Mouse (Mus musculus): ENCODE data around the gene Itpka. TPM values are rescaled to one million over a fixed set of nuclear protein-coding genes. Genes with fewer than 3 reads are reported as not detected.

Itpka gene
- polyA plus RNA-seq, 1 experiment from 2014 or later: 1.4 TPM

- peak within 1 kb of the TSS; percentile 81 for H3K4me3 ChIP-seq
- 13% methylated on average over 9 of the region's 9 CpGs for WGBS
Observed at GRCm38 (mm10) chr2:119760251-119760650, 18.1 kb downstream of the Itpka start, which contains the start of gene Ltk. Ltk (minus strand) TSS chr2:119760431.

GRCm38 (mm10) chr2:119762276-119762675, 20.1 kb downstream of the Itpka start:
- H3K36me3 ChIP-seq: peaks cover 41% of the 10 kb centered on the region
- 84% methylated on average over 1 of the region's 1 CpGs for WGBS
- DNase-seq (ENCODE audit: low spot score): no peak
- no peak overlapping the region for H3K27ac ChIP-seq (replicated peaks)
- H3K9me3 ChIP-seq (replicated peaks): no peaks in the 10 kb centered on the region
- H3K4me1 ChIP-seq: peaks cover 18% of the 10 kb centered on the region
- H3K4me3 ChIP-seq: no peak overlapping the region
- H3K27me3 ChIP-seq (ENCODE audit: low read depth, poor library complexity, severe bottlenecking): peaks cover 49% of the 10 kb centered on the region

More at GRCm38 (mm10) chr2:119760251-119760650, 18.1 kb downstream of the Itpka start, which contains the start of gene Ltk:
- Histone ChIP-seq H3K36me3 (peaks cover 22% of the 10 kb centered on the region), H3K27ac (replicated peaks) (no peak within 1 kb of the TSS), H3K4me1 (peaks cover 18% of the 10 kb centered on the region), H3K27me3 (ENCODE audit: low read depth, poor library complexity, severe bottlenecking) (peaks cover 69% of the 10 kb centered on the region), H3K9me3 (replicated peaks) (no peaks in the 10 kb centered on the region)
- DNase-seq (ENCODE audit: low spot score): no peak

DNA sequence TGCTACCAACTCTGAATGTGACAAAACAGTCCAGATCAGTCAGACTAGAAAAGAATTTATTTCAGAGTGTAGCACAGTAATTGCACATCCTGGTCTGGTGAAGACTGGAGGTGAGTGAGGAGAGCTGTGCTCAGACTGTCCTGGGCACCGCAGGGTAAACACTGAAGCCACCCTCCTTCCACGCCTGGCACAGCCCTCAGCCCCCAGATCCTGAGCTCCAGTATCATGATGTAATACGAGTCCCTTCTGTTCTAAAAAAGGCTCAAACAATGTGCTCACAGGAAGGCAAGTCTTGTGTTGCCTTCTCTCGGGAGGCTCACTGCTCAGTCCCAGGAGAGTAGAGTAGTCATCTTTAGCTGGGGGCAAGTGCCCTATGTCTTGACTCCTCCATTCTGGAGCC, 21.8 kb downstream of the Itpka start:
- H3K27me3 ChIP-seq (ENCODE audit: low read depth, poor library complexity, severe bottlenecking): peaks cover 33% of the 10 kb centered on the region
- H3K9me3 ChIP-seq (replicated peaks): no peaks in the 10 kb centered on the region
- H3K36me3 ChIP-seq: peaks cover 55% of the 10 kb centered on the region
- H3K4me1 ChIP-seq: peaks cover 3% of the 10 kb centered on the region; the same call in 1 of the 2 replicates
- no peak overlapping the region for H3K27ac ChIP-seq (replicated peaks)
- no peak overlapping the region for H3K4me3 ChIP-seq
- WGBS: 78% methylated on average over 4 of the region's 4 CpGs
- DNase-seq (ENCODE audit: low spot score): no peak

GRCm38 (mm10) chr2:119767246-119767645, 25.1 kb downstream of the Itpka start:
- no peak for DNase-seq (ENCODE audit: low spot score)
- no peaks in the 10 kb centered on the region for H3K9me3 ChIP-seq (replicated peaks)
- H3K36me3 ChIP-seq: peaks cover 88% of the 10 kb centered on the region

GRCm38 (mm10) chr2:119787206-119787883, 45.2 kb downstream of the Itpka start, which contains the start of gene Rpap1:
Rpap1 (minus strand) TSS chr2:119787537.
- Histone ChIP-seq H3K4me1 (peaks cover 15% of the 10 kb centered on the region), H3K27ac (replicated peaks) (peak within 1 kb of the TSS; percentile 92), H3K36me3 (peaks cover 31% of the 10 kb centered on the region), H3K4me3 (peak within 1 kb of the TSS; percentile 76), H3K9me3 (replicated peaks) (0 out of 2 replicates have a peak, but pooled peaks cover 2% of the 10 kb centered on the region), H3K27me3 (ENCODE audit: low read depth, poor library complexity, severe bottlenecking) (peaks cover 7% of the 10 kb centered on the region; the same call in 1 of the 2 replicates)
- WGBS: under 1% methylated on average over 44 of the region's 44 CpGs
- peak; percentile 90 for DNase-seq (ENCODE audit: low spot score)

More at GRCm38 (mm10) chr2:119767246-119767645, 25.1 kb downstream of the Itpka start:
- 95% methylated on average over 6 of the region's 6 CpGs for WGBS
- H3K4me3 ChIP-seq: no peak overlapping the region
- no peaks in the 10 kb centered on the region for H3K4me1 ChIP-seq
- peaks cover under 1% of the 10 kb centered on the region; the same call in 1 of the 2 replicates for H3K27me3 ChIP-seq (ENCODE audit: low read depth, poor library complexity, severe bottlenecking)
- no peak overlapping the region for H3K27ac ChIP-seq (replicated peaks)

DNA sequence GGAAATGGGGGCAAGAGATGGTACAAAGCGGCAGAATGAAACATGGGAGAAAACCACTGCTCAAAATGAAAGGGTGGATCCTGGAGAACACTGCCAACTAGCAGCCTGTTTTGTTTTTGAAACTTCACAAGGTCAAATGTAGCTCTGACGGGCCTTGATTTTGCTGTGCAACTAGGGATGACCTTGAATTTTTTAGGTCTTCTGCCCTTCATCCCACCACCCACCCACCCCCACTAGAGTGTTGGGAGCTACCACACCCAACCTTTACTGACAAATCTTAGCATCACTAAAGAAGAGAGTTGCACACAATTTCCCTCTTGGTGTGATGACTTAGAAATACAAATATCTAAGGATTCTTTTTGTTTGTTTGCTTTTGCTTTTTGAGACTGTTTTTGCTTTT, 47.9 kb downstream of the Itpka start:
- H3K36me3 ChIP-seq: peaks cover 6% of the 10 kb centered on the region
- H3K27me3 ChIP-seq (ENCODE audit: low read depth, poor library complexity, severe bottlenecking): peaks cover 7% of the 10 kb centered on the region; the same call in 1 of the 2 replicates
- no peak overlapping the region for H3K27ac ChIP-seq (replicated peaks)
- H3K4me3 ChIP-seq: no peak overlapping the region
- H3K9me3 ChIP-seq (replicated peaks): no peaks in the 10 kb centered on the region
- H3K4me1 ChIP-seq: peaks cover 15% of the 10 kb centered on the region
- DNase-seq (ENCODE audit: low spot score): no peak
- 84% methylated on average over 2 of the region's 2 CpGs for WGBS

DNA sequence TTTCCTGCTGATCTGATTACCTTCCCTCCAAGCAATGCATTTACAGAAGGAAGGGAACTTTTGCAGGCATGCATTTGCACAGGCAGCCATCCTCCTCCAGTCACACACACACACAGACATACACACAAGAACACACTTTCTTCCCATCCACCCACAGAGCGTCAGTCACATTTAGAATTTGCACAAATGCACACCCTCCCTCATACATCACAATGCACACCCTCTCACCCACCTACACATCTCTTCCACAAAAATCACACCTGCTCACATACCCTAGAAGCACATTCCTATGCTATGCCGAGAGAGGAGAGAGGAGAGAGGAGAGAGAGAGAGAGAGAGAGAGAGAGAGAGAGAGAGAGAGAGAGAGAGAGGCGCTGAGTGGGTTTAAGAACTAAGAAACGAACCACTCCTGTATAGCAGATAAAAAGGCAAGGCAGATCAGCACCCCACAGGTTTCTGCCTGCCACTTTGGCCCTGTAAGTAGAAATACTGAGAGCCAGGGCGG, 55.2 kb downstream of the Itpka start, which contains the start of gene Tyro3:
TSS of gene Tyro3 (plus strand) at position 455 of the 505 bp plus-strand sequence.
- Histone ChIP-seq H3K27ac (replicated peaks) (no peak within 1 kb of the TSS), H3K4me3 (peak within 1 kb of the TSS; percentile 22; the same call in 1 of the 2 replicates), H3K27me3 (ENCODE audit: low read depth, poor library complexity, severe bottlenecking) (peaks cover 51% of the 10 kb centered on the region), H3K4me1 (peaks cover 41% of the 10 kb centered on the region), H3K36me3 (no peaks in the 10 kb centered on the region), H3K9me3 (replicated peaks) (no peaks in the 10 kb centered on the region)
- 65% methylated on average over 5 of the region's 5 CpGs for WGBS
- DNase-seq (ENCODE audit: low spot score): no peak

DNA sequence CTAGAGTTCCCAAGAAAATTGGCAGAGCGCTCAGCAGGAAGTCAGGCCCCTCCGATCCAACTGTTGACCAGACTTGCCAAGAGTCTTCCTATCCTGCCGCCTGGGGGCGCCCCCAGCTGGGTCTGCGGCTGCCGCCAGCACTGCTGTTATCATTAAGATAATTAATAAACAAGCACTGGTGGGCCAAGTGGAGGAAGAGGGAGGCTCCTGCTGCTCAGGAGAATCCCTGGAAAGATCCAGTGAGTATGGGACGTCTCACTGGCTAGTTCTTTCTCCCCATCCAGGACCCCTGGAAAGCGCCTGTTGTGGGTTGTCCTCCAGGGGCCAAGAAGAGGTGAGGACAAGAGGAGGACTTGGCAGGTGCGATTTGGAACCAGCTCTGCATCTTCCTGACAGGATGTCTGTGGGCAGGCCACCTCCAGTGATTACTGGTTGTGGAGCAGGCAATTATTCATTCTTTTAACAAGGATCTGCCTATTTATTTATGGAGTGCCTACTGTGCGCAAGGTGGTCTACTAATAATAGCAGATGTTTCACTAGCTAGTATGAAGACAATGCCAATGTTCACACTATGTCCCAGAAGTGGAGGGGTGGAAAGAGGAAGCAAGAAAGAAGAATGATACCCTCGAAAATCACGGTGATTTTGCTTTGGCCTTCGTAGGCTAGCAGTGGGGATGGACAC, 56.2 kb downstream of the Itpka start:
- Histone ChIP-seq H3K4me3 (peak overlapping the region; percentile 97), H3K27me3 (ENCODE audit: low read depth, poor library complexity, severe bottlenecking) (peaks cover 57% of the 10 kb centered on the region), H3K27ac (replicated peaks) (no peak overlapping the region), H3K4me1 (peaks cover 52% of the 10 kb centered on the region), H3K9me3 (replicated peaks) (no peaks in the 10 kb centered on the region), H3K36me3 (no peaks in the 10 kb centered on the region)
- WGBS: 10% methylated on average over 13 of the region's 13 CpGs
- peak; percentile 60 for DNase-seq (ENCODE audit: low spot score)

GRCm38 (mm10) chr2:119799181-119799960, 57.2 kb downstream of the Itpka start:
- peak overlapping the region; percentile 96 for H3K27ac ChIP-seq (replicated peaks)
- H3K27me3 ChIP-seq (ENCODE audit: low read depth, poor library complexity, severe bottlenecking): peaks cover 67% of the 10 kb centered on the region
- peak overlapping the region; percentile 97 for H3K4me3 ChIP-seq
- H3K4me1 ChIP-seq: peaks cover 61% of the 10 kb centered on the region
- WGBS: under 1% methylated on average over 70 of the region's 89 CpGs
- DNase-seq (ENCODE audit: low spot score): peak; percentile 66
- no peaks in the 10 kb centered on the region for H3K9me3 ChIP-seq (replicated peaks)
- no peaks in the 10 kb centered on the region for H3K36me3 ChIP-seq

- DNase-seq (ENCODE audit: low spot score): peak; percentile 66
- peaks cover 74% of the 10 kb centered on the region for H3K27me3 ChIP-seq (ENCODE audit: low read depth, poor library complexity, severe bottlenecking)
- peak overlapping the region; percentile 97 for H3K4me3 ChIP-seq
- 0% methylated on average over 27 of the region's 27 CpGs for WGBS
- H3K9me3 ChIP-seq (replicated peaks): no peaks in the 10 kb centered on the region
- H3K27ac ChIP-seq (replicated peaks): peak overlapping the region; percentile 96
- H3K36me3 ChIP-seq: peaks cover 5% of the 10 kb centered on the region; the same call in 1 of the 2 replicates
- H3K4me1 ChIP-seq: peaks cover 68% of the 10 kb centered on the region
Observed at GRCm38 (mm10) chr2:119799961-119800550, 57.9 kb downstream of the Itpka start.
